ENCODE assay signal across 8 mouse cellular contexts in genomic region chr7:28972542-28972985, GRCm38 (mm10). TPM values are rescaled to one million over a fixed set of nuclear protein-coding genes. Genes with fewer than 3 reads are reported as not detected.
A peak's percentile ranks its signal among the peaks of the same experiment; 100 is the strongest.
DNase-seq lines count a peak whose midpoint lies in the region; ATAC-seq and TF ChIP-seq lines count a peak whose summit lies in the region.

No protein-coding gene starts in this region.

- peak; percentile 59 to 88 for DNase-seq in frontal cortex, adult 2 months (ENCODE audit: extremely low spot score in 1 of 2, low spot score in 1 of 2)
- peak; percentile 82 for DNase-seq in brain, adult 2 months (ENCODE audit: low read depth, low spot score)
- peak; percentile 78 for DNase-seq in hindbrain, postnatal 0 days (ENCODE audit: low spot score)
- DNase-seq in limb, embryonic 10.5 days (ENCODE audit: low spot score): peak; percentile 95
- peak; percentile 85 for DNase-seq in midbrain, embryonic 14.5 days
- DNase-seq in spleen, postnatal 4 days (ENCODE audit: low spot score in 2 of 2): peak; percentile 84 to 97

- H3K4me2 ChIP-seq in hindbrain, postnatal 0 days (ENCODE audit: low read depth, low read length): no peak overlapping the region
- H3K4me2 ChIP-seq in midbrain, embryonic 14.5 days (ENCODE audit: low read length): no peak overlapping the region

- H3K27ac ChIP-seq in hindbrain, postnatal 0 days: no peak overlapping the region
- no peak overlapping the region for H3K27ac ChIP-seq in limb, embryonic 10.5 days
- no peak overlapping the region for H3K27ac ChIP-seq in midbrain, embryonic 14.5 days (replicated peaks; ENCODE audit: low read depth, low read length)

- H3K36me3 ChIP-seq in hindbrain, postnatal 0 days (ENCODE audit: insufficient read depth, low read length): peaks cover 38% of the 10 kb centered on the region; the same call in 1 of the 2 replicates
- H3K36me3 ChIP-seq in limb, embryonic 10.5 days: peaks cover 79% of the 10 kb centered on the region
- H3K36me3 ChIP-seq in midbrain, embryonic 14.5 days (ENCODE audit: control insufficient read depth, insufficient read depth, low read length): peaks cover 50% of the 10 kb centered on the region

- no peak for ATAC-seq in frontal cortex, adult (ENCODE audit: low TSS enrichment)
- ATAC-seq in erythroid progenitor cell, adult 5-6 weeks (replicated peaks; ENCODE audit: low FRiP score, poor library complexity, severe bottlenecking): peak; percentile 66
- peak; percentile 22; the same call in 1 of the 2 replicates for ATAC-seq in hindbrain, postnatal 0 days
- ATAC-seq in midbrain, embryonic 14.5 days (ENCODE audit: low FRiP score, low TSS enrichment): no peak

- H3K27me3 ChIP-seq in hindbrain, postnatal 0 days (ENCODE audit: insufficient read depth, low read length): no peaks in the 10 kb centered on the region
- no peaks in the 10 kb centered on the region for H3K27me3 ChIP-seq in limb, embryonic 10.5 days (ENCODE audit: low read depth, poor library complexity, severe bottlenecking)
- H3K27me3 ChIP-seq in midbrain, embryonic 14.5 days (ENCODE audit: control insufficient read depth, insufficient read depth, low read length): no peaks in the 10 kb centered on the region

- 71% methylated on average over 8 of the region's 8 CpGs for WGBS in hindbrain, postnatal 0 days
- WGBS in limb, embryonic 10.5 days: 69% methylated on average over 8 of the region's 8 CpGs
- WGBS in midbrain, embryonic 14.5 days: 71% methylated on average over 8 of the region's 8 CpGs

- peak; percentile 86 for TF ChIP-seq CTCF in hindbrain, postnatal 0 days (IDR thresholded peaks at IDR 0.05; ENCODE audit: low read depth)

- no peak overlapping the region for H3K4me3 ChIP-seq in hindbrain, postnatal 0 days (ENCODE audit: low read length)
- H3K4me3 ChIP-seq in limb, embryonic 10.5 days: no peak overlapping the region
- H3K4me3 ChIP-seq in midbrain, embryonic 14.5 days (replicated peaks; ENCODE audit: low read depth, low read length): no peak overlapping the region

- H3K9me3 ChIP-seq in hindbrain, postnatal 0 days (ENCODE audit: low read length): no peaks in the 10 kb centered on the region
- no peaks in the 10 kb centered on the region for H3K9me3 ChIP-seq in limb, embryonic 10.5 days (replicated peaks)
- no peaks in the 10 kb centered on the region for H3K9me3 ChIP-seq in midbrain, embryonic 14.5 days (ENCODE audit: control insufficient read depth, low read length)

- H3K4me1 ChIP-seq in hindbrain, postnatal 0 days (ENCODE audit: insufficient read depth, low read length): no peaks in the 10 kb centered on the region
- H3K4me1 ChIP-seq in limb, embryonic 10.5 days: peaks cover 4% of the 10 kb centered on the region; the same call in 1 of the 2 replicates
- no peaks in the 10 kb centered on the region for H3K4me1 ChIP-seq in midbrain, embryonic 14.5 days (ENCODE audit: control insufficient read depth, insufficient read depth, low read length)

- H3K9ac ChIP-seq in hindbrain, postnatal 0 days (replicated peaks; ENCODE audit: low read length): no peak overlapping the region
- H3K9ac ChIP-seq in midbrain, embryonic 14.5 days (replicated peaks; ENCODE audit: low read length): no peak overlapping the region

RNA-seq across cellular contexts. Expression of gene Eif3k, which starts 9.1 kb away (rescaled TPM):
- polyA plus RNA-seq in frontal cortex, adult 2 months (2012; rRNA removed): 311 and 352 TPM in 2 replicates
- total RNA-seq in erythroid progenitor cell, adult 5-6 weeks (2015; ENCODE audit: low replicate concordance): 83.8 and 161 TPM in 2 replicates
- total RNA-seq in erythroid progenitor cell, adult 5-6 weeks (2017; ENCODE audit: low replicate concordance): 81.5 and 115 TPM in 2 replicates
- 347 and 472 TPM in 2 replicates for total RNA-seq in hindbrain, postnatal 0 days (2014; rRNA removed)
- polyA plus RNA-seq in hindbrain, postnatal 0 days (2015; fragmentation: Nextera tagmentation; extraction: Ambion mirVana): 309 TPM in 2 replicates
- polyA plus RNA-seq in limb, embryonic 10.5 days (2016; fragmentation: Nextera tagmentation; extraction: Ambion mirVana): 446 and 467 TPM in 2 replicates
- 320 and 343 TPM in 2 replicates for polyA plus RNA-seq in midbrain, embryonic 14.5 days (2014; fragmentation: Nextera tagmentation; extraction: Ambion mirVana)

RNA-seq across cellular contexts. Expression of gene Map4k1, which starts 9.3 kb away (rescaled TPM):
- 3.1 and 3.8 TPM in 2 replicates for polyA plus RNA-seq in frontal cortex, adult 2 months (2012; rRNA removed)
- total RNA-seq in erythroid progenitor cell, adult 5-6 weeks (2015; ENCODE audit: low replicate concordance): 13.0 and 23.1 TPM in 2 replicates
- 7.3 and 7.9 TPM in 2 replicates for total RNA-seq in erythroid progenitor cell, adult 5-6 weeks (2017; ENCODE audit: low replicate concordance)
- 4.1 and 5.8 TPM in 2 replicates for total RNA-seq in hindbrain, postnatal 0 days (2014; rRNA removed)
- polyA plus RNA-seq in hindbrain, postnatal 0 days (2015; fragmentation: Nextera tagmentation; extraction: Ambion mirVana): 12.5 and 15.0 TPM in 2 replicates
- polyA plus RNA-seq in limb, embryonic 10.5 days (2016; fragmentation: Nextera tagmentation; extraction: Ambion mirVana): 18.9 and 19.4 TPM in 2 replicates
- polyA plus RNA-seq in midbrain, embryonic 14.5 days (2014; fragmentation: Nextera tagmentation; extraction: Ambion mirVana): 5.5 and 10.2 TPM in 2 replicates

RNA-seq across cellular contexts. Expression of gene Actn4, which starts 10.4 kb away (rescaled TPM):
- polyA plus RNA-seq in frontal cortex, adult 2 months (2012; rRNA removed): 214 and 220 TPM in 2 replicates
- 170 and 189 TPM in 2 replicates for total RNA-seq in erythroid progenitor cell, adult 5-6 weeks (2015; ENCODE audit: low replicate concordance)
- total RNA-seq in erythroid progenitor cell, adult 5-6 weeks (2017; ENCODE audit: low replicate concordance): 173 and 197 TPM in 2 replicates
- total RNA-seq in hindbrain, postnatal 0 days (2014; rRNA removed): 81.3 and 85.7 TPM in 2 replicates
- polyA plus RNA-seq in hindbrain, postnatal 0 days (2015; fragmentation: Nextera tagmentation; extraction: Ambion mirVana): 114 and 115 TPM in 2 replicates
- 253 and 285 TPM in 2 replicates for polyA plus RNA-seq in limb, embryonic 10.5 days (2016; fragmentation: Nextera tagmentation; extraction: Ambion mirVana)
- 102 and 118 TPM in 2 replicates for polyA plus RNA-seq in midbrain, embryonic 14.5 days (2014; fragmentation: Nextera tagmentation; extraction: Ambion mirVana)

Comparison
In these comparisons a context has a peak if more than half of its experiments do, and no peak if none do; other contexts are left out.
1. ATAC-seq: peak in erythroid progenitor cell, adult 5-6 weeks (single experiment) and hindbrain, postnatal 0 days (single experiment); none in frontal cortex, adult (single experiment) and midbrain, embryonic 14.5 days (single experiment).
2. Peak in every context shown above with its lines, with median percentiles within 50 percentile points of each other: DNase-seq.